Mouse (Mus musculus): Measurements from ENCODE around the gene Rhbg. TPM values are rescaled to one million over a fixed set of nuclear protein-coding genes. Genes with fewer than 3 reads are reported as not detected.

The Rhbg gene
- polyA plus RNA-seq, 1 experiment, result not detected

DNA sequence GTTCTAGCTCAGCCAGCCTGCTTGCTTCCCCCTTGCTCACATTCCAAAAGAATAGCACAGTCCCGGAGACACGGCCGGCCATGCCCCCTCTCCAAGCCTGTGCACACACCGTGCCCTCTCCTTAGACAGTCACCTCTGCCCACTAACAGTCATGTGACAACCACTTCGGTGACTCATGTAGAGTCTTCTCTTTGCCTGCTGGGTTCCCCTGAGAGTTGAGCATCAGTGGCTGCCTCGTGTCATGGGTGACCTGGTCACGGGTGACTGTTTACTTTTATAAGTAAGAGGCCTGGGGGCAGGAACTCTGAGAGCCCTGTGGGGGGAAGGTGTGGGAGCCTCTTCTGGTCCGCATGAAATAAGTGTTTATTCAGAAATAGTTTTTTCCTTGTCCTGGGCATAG, 20.5 kb downstream of the Rhbg start:
- Histone ChIP-seq H3K79me3 (ENCODE audit: low read depth) (no peaks in the 10 kb centered on the region), H3K4me3 (ENCODE audit: insufficient read depth, poor library complexity, severe bottlenecking) (no peak overlapping the region), H3ac (ENCODE audit: control insufficient read depth, insufficient read length, low read depth) (no peak overlapping the region), H3K36me3 (ENCODE audit: control insufficient read depth, insufficient read depth) (no peaks in the 10 kb centered on the region), H3K79me2 (ENCODE audit: control insufficient read depth, insufficient read depth) (no peaks in the 10 kb centered on the region), H3K27me3 (ENCODE audit: control insufficient read depth, insufficient read depth, insufficient read length) (peaks cover 41% of the 10 kb centered on the region)
- peak; percentile 63 for TF ChIP-seq USF1 (IDR thresholded peaks at IDR 0.05; ENCODE audit: low read depth)
- TF ChIP-seq MYOG (IDR thresholded peaks at IDR 0.05; ENCODE audit: control insufficient read depth, extremely low read depth, insufficient read length), result no peak
- TF ChIP-seq FOSL1 (IDR thresholded peaks at IDR 0.05; ENCODE audit: insufficient read depth, low read length, poor library complexity, severe bottlenecking), result no peak
- TF ChIP-seq MAX (IDR thresholded peaks at IDR 0.05), result no peak
- no peak for TF ChIP-seq CEBPB (IDR thresholded peaks at IDR 0.05; ENCODE audit: low read depth)
- no peak for TF ChIP-seq CTCF (IDR thresholded peaks at IDR 0.05; ENCODE audit: control insufficient read depth, insufficient read depth, insufficient read length)
- no peak for TF ChIP-seq MYOD1 (IDR thresholded peaks at IDR 0.05; ENCODE audit: control insufficient read depth, insufficient read length, low read depth)

DNA sequence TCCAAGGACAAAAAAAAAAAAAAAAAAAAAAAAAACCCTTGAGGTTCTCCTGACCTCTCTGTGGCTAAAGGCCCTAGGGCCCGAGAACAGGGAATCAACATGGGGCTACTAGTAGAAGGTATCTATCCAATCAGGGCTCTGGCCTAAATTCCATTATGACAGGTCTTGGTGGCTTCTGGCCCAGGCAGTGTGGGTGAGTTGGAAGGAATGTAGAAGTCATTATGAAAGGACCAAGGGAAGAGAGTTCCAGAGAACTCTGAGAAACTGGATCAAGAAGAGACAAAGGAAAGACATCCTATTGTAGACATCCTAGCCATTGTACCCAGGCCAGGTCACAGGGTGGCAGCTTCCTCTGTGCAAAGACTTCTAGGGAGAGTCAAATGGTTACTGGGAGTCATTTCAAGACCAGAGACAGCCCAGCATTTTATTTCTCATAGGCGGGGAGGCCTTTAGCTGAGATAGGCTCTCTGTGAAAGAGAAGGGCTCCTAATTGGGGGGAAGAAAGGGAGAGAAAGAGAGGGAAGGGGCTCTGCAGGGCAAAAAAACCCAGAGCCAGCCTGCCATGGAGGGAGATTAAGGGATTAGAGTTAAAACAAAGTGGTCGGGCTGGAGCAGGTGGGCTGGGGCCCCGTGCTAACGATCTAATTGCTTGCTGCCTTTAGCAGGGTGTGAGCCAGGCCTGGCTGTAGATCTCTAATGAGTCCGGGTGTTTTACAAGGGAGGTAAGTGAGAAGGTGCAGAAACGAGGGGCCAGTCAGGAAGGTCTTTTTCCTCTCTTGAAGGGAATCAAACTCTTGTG, 21.5 kb downstream of the Rhbg start:
- H3K4me3 ChIP-seq (ENCODE audit: insufficient read depth, poor library complexity, severe bottlenecking), result no peak overlapping the region
- H3K79me2 ChIP-seq (ENCODE audit: control insufficient read depth, insufficient read depth), result no peaks in the 10 kb centered on the region
- H3K79me3 ChIP-seq (ENCODE audit: low read depth), result no peaks in the 10 kb centered on the region
- H3K36me3 ChIP-seq (ENCODE audit: control insufficient read depth, insufficient read depth), result no peaks in the 10 kb centered on the region
- H3ac ChIP-seq (ENCODE audit: control insufficient read depth, insufficient read length, low read depth), result no peak overlapping the region
- TF ChIP-seq MYOG (IDR thresholded peaks at IDR 0.05; ENCODE audit: control insufficient read depth, extremely low read depth, insufficient read length), result no peak
- TF ChIP-seq CTCF (IDR thresholded peaks at IDR 0.05; ENCODE audit: control insufficient read depth, insufficient read depth, insufficient read length), result no peak
- TF ChIP-seq FOSL1 (IDR thresholded peaks at IDR 0.05; ENCODE audit: insufficient read depth, low read length, poor library complexity, severe bottlenecking), result no peak
- no peak for TF ChIP-seq MAX (IDR thresholded peaks at IDR 0.05)
- no peak for TF ChIP-seq MYOD1 (IDR thresholded peaks at IDR 0.05; ENCODE audit: control insufficient read depth, insufficient read length, low read depth)
- no peak for TF ChIP-seq CEBPB (IDR thresholded peaks at IDR 0.05; ENCODE audit: low read depth)
- no peak for TF ChIP-seq USF1 (IDR thresholded peaks at IDR 0.05; ENCODE audit: low read depth)
- H3K27me3 ChIP-seq (ENCODE audit: control insufficient read depth, insufficient read depth, insufficient read length), result peaks cover 43% of the 10 kb centered on the region

DNA sequence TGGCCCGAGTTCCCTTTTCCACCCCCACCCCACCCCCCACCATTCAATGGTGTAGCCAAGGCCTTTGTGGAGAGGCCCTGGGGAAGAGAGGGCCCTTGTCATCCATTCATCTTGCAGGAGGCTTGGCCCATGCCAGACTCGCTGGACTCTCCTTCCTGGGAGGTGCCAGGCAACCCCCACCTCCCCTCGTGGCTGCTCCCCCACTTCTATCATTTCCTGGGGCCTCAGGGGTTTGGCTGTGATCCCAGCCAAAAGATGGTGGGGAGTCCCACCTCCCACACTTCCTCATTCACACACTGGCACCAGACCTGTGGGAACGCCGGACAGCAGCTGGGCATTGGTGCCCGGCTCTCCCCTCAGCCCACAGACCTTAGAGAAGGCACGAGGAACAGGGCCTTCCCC, 22.2 kb downstream of the Rhbg start:
- peaks cover 50% of the 10 kb centered on the region for H3K27me3 ChIP-seq (ENCODE audit: control insufficient read depth, insufficient read depth, insufficient read length)
- no peaks in the 10 kb centered on the region for H3K36me3 ChIP-seq (ENCODE audit: control insufficient read depth, insufficient read depth)
- H3ac ChIP-seq (ENCODE audit: control insufficient read depth, insufficient read length, low read depth), result no peak overlapping the region
- no peak overlapping the region for H3K4me3 ChIP-seq (ENCODE audit: insufficient read depth, poor library complexity, severe bottlenecking)
- no peaks in the 10 kb centered on the region for H3K79me2 ChIP-seq (ENCODE audit: control insufficient read depth, insufficient read depth)
- H3K79me3 ChIP-seq (ENCODE audit: low read depth), result no peaks in the 10 kb centered on the region
- no peak for TF ChIP-seq USF1 (IDR thresholded peaks at IDR 0.05; ENCODE audit: low read depth)
- TF ChIP-seq CTCF (IDR thresholded peaks at IDR 0.05; ENCODE audit: control insufficient read depth, insufficient read depth, insufficient read length), result no peak
- no peak for TF ChIP-seq CEBPB (IDR thresholded peaks at IDR 0.05; ENCODE audit: low read depth)
- TF ChIP-seq MYOG (IDR thresholded peaks at IDR 0.05; ENCODE audit: control insufficient read depth, extremely low read depth, insufficient read length), result no peak
- TF ChIP-seq MYOD1 (IDR thresholded peaks at IDR 0.05; ENCODE audit: control insufficient read depth, insufficient read length, low read depth), result no peak
- no peak for TF ChIP-seq FOSL1 (IDR thresholded peaks at IDR 0.05; ENCODE audit: insufficient read depth, low read length, poor library complexity, severe bottlenecking)
- no peak for TF ChIP-seq MAX (IDR thresholded peaks at IDR 0.05)

DNA sequence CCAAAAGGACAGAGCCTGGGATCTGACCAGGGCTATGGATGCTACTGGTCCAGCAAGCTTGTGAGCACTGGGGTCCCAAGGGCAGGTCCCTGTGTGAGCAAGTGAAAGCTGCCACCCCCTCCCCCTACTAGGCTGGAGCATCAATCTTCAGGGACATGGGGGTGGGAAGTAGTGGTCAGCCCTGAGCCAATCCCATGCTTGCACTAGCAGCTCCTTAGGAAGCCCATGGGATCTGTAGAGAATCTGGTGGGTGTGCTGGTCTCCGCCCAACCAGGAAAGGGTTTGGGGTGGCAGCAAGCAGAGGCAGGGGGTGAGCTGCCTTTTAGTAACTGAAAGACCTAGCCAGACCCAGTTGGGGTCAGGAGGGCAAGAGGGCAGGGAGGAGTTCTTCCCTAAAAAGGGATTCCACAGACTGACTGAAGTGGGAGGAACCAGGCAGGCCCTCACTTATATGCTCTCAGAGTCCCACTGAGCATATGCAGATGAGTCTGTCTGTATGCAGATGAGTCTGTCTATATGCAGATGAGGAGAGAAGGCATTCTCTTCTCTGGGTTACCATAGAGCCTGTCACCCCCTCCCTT, 23.4 kb downstream of the Rhbg start:
- H3K27me3 ChIP-seq (ENCODE audit: control insufficient read depth, insufficient read depth, insufficient read length), result peaks cover 55% of the 10 kb centered on the region
- TF ChIP-seq USF1 (IDR thresholded peaks at IDR 0.05; ENCODE audit: low read depth) (no peak), FOSL1 (IDR thresholded peaks at IDR 0.05; ENCODE audit: insufficient read depth, low read length, poor library complexity, severe bottlenecking) (no peak), CTCF (IDR thresholded peaks at IDR 0.05; ENCODE audit: control insufficient read depth, insufficient read depth, insufficient read length) (no peak), CEBPB (IDR thresholded peaks at IDR 0.05; ENCODE audit: low read depth) (no peak), MAX (IDR thresholded peaks at IDR 0.05) (no peak), MYOD1 (IDR thresholded peaks at IDR 0.05; ENCODE audit: control insufficient read depth, insufficient read length, low read depth) (no peak), MYOG (IDR thresholded peaks at IDR 0.05; ENCODE audit: control insufficient read depth, extremely low read depth, insufficient read length) (no peak)
- H3K79me2 ChIP-seq (ENCODE audit: control insufficient read depth, insufficient read depth), result no peaks in the 10 kb centered on the region
- H3K36me3 ChIP-seq (ENCODE audit: control insufficient read depth, insufficient read depth), result no peaks in the 10 kb centered on the region
- no peak overlapping the region for H3K4me3 ChIP-seq (ENCODE audit: insufficient read depth, poor library complexity, severe bottlenecking)
- no peak overlapping the region for H3ac ChIP-seq (ENCODE audit: control insufficient read depth, insufficient read length, low read depth)
- H3K79me3 ChIP-seq (ENCODE audit: low read depth), result no peaks in the 10 kb centered on the region

DNA sequence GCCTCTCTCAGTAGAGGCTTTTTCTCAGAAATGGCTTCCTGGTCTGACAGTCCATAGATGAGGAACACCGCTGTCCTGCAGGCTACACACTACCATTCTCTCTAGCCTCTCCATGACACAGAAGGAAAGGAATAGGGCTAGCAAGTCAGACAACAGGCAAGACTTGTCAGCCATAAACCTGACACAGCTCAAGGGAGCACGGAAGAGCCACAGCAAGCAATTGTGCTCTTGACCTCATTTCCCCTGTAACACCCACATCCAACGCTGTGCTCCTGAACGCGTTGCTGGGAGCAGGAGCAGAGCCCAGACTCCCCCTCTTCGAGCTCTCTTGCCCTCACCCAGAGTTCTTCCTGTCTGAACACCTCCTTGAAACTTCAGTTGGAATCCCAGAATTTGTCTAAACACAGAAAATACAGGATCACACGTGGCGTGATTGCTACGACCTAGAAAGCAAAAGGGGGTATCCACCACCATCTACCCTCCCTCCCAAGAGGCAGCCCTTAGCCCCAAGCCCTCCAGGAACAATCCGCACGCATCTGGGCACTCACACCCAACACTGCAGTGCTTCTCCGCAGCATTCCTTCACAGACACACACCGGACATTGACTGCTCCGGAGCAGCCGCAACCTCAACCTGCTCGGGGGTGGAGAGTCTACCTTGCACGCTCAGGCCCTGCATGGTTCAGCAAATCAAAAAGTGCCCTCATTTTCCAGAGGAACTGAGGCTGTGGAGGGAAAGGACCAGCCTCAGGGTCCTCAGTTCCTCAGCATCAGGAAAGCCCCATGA, 24.1 kb downstream of the Rhbg start:
- H3ac ChIP-seq (ENCODE audit: control insufficient read depth, insufficient read length, low read depth), result no peak overlapping the region
- no peaks in the 10 kb centered on the region for H3K79me2 ChIP-seq (ENCODE audit: control insufficient read depth, insufficient read depth)
- TF ChIP-seq MAX (IDR thresholded peaks at IDR 0.05) (no peak), FOSL1 (IDR thresholded peaks at IDR 0.05; ENCODE audit: insufficient read depth, low read length, poor library complexity, severe bottlenecking) (no peak), CEBPB (IDR thresholded peaks at IDR 0.05; ENCODE audit: low read depth) (no peak), MYOD1 (IDR thresholded peaks at IDR 0.05; ENCODE audit: control insufficient read depth, insufficient read length, low read depth) (no peak), CTCF (IDR thresholded peaks at IDR 0.05; ENCODE audit: control insufficient read depth, insufficient read depth, insufficient read length) (no peak), MYOG (IDR thresholded peaks at IDR 0.05; ENCODE audit: control insufficient read depth, extremely low read depth, insufficient read length) (no peak)
- H3K4me3 ChIP-seq (ENCODE audit: insufficient read depth, poor library complexity, severe bottlenecking), result no peak overlapping the region
- no peaks in the 10 kb centered on the region for H3K36me3 ChIP-seq (ENCODE audit: control insufficient read depth, insufficient read depth)
- H3K79me3 ChIP-seq (ENCODE audit: low read depth), result no peaks in the 10 kb centered on the region
- H3K27me3 ChIP-seq (ENCODE audit: control insufficient read depth, insufficient read depth, insufficient read length), result peaks cover 61% of the 10 kb centered on the region

All from C2C12 (cell line).